Mouse (Mus musculus): ENCODE measurements around the gene Plac8.

Plac8 gene

DNA sequence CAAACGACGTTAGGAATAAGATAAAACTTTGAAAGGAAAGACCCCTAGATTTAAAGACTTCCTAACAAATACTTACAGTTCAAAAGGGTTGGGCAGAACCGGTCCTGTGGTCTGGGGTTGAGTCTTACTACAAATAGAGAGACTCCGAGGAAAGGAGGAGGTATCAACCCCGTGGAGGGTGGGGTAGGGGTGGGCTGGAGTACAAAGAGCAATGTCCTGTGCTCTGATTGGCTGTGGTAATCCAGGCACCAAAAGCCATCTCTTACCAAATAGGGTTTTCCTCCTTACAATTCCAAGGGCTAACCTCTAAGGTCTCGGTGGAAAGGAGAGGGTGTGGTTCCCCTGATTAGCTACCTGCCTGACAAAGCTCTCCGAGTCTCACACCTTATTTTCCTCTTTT is at the start of gene Plac8:
Plac8 (minus strand) TSS at position 177 of the 400 bp plus-strand sequence.
- DNase-seq (ENCODE audit: low spot score in 2 of 2), result peak in 1 of 2 experiments; percentile 55

DNA sequence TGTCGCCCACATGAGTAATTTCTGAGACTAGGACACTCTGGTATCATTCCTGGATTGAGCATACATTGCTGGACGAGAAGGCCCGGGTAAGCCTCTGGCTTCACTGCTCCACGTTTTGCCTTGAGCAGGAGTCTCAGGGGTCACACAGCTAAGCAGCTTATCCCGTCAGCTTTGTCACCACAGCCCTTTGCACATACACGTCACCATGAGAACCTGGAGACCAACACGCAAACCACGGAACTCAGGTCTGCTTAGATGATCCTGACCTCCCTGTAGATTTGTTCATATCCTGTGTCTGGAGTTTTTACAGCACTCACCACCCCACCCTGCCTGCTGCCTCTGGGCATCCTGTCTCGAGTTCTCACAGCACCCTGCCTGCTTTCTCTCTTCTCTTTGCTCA is 48.9 kb upstream of the Plac8 start:
- no peak for DNase-seq (ENCODE audit: low spot score in 2 of 2)

DNA sequence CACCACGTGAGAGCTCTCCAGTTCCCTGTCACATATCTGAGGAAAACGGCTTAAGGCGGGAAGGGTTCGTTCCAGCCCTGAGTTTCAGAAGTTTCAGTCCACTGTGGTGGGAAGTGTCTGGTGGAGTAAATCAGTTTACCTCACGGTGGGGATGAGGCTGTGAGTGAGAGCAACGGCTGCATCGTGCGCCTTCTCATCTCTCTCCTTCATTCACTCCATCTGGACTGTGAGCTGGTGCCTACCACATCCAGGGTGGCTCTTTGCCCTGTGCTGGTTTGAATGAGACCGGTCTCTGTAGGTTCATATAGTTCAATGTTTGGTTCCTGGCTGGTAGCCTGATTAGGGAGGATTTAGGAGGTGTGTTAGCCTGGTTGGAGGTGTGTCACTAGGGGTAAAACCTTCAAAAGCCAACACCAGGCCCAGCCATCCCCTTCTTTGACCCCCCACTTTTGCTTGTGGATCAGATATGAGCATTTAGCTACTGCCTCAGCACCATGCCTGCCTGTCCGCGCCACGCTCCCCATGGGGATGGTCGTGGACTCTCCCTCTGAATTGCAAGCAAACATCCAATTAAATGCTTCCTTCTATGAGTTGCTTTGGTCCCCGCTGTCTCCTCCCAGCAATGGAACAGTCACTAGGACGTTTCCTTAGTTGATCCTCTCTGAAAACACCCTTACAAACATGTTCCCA is 47.7 kb upstream of the Plac8 start:
- no peak for DNase-seq (ENCODE audit: low spot score in 2 of 2)

DNA sequence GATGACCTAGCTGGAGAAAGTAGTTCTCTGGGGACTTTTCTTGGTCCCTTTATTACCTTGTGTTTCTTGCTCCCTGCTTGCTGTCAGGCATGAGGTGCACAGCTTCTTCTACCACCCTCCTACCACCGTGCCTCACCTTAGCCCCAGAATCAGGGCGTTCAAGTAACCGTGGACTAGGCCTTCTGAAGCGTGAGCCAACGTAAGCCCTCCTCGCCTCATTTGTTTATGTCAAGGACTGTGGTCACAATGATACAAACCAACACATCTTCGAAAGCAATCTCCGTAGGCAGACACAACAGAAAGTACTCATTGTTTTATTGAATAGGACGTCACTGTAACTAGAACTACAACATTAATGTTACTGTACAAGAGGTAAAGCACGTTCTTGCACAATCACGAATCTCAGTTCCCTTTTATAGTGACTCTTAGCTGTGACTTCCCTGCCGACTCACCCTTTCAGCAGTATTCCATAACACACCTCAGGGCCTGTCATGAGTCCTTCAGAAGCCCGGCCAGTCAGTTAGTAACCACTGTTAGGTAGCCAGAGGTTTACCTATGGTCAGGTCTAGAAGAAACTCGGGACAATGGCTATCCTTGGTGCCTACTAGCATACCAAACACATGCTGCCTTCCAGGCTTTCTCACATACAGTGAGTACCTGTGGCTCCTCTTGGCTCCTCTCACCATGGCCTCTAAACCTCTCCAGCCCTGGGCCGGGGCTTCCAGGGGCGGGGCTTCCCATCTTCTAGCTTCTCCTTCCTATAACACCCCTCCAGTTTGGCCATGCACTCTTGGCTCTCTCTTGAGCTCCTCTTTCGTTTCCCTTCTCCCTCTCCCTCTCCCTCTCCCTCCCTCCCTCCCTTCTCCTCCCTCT is 42.1 kb upstream of the Plac8 start:
- DNase-seq (ENCODE audit: low spot score in 2 of 2), result no peak

DNA sequence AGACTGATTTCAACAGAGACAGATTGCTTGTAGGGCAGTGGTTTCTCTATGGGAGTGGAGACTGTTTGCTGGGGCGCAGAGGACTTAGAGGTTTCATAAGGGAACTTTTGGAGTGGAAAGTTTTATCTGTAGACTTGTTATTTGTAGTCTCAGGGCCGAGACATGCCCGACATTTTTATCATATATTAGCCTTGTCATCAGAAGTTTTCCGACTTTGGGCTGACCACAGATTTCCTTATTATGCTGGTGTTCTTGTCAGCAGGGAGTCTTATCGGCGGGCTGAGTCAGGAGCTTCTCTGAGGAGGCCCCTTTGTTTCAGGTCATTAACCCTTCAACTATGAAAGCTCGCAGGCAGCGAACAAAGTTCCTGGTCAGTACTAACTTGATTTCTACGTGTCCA is 35.8 kb upstream of the Plac8 start:
- no peak for DNase-seq (ENCODE audit: low spot score in 2 of 2)

DNA sequence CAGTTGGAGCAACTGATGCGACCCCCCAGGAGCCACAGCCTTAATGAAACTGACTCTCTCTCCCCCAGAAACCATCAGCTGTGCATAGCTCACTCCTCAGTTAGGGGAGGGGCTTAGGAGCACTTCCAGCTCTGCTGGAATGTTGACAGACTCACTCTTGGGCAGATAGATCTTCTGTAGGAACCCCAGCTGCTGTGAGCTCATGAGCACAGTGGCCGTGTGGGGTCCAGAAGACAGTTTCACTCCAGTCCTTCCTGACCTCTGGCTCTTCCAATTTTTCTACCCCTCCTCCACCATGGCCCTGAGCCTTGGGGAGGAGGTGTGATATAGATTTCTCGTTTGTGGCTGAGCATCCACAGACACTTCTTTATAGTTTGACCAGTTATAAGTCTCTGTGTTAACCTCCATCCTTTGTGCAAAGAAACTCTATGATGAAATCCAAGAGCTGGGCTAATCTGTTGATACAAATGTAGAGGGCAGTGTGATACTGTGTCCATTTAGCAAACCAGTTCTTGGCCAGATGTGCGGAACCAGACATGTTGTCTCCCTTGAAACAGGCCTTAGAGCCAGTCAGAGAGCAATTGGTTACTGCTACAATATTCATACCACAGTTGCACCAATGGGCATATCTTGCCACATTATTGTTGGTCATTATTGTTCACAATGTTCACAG is 35.2 kb upstream of the Plac8 start:
- DNase-seq (ENCODE audit: low spot score in 2 of 2), result no peak

DNA sequence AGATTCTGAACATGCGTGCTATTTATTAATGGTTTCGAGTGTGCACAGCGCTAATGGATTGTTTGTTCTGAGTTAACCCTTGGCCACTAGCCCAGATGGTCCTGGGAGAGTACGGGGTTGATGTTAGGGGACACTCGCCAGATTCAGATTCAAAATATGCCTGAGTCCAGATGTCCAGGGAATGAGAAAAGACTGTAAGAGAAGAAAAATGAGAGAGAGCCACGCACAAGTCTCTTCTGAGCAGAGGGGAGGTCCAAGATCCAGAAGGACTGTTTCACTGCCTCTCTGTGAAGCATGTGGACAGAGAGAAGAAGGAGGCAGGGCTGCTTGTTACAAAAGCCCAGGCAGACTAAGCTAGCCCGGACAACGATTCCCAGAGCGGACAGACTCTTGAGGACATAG is 33.8 kb upstream of the Plac8 start:
- no peak for DNase-seq (ENCODE audit: low spot score in 2 of 2)

DNA sequence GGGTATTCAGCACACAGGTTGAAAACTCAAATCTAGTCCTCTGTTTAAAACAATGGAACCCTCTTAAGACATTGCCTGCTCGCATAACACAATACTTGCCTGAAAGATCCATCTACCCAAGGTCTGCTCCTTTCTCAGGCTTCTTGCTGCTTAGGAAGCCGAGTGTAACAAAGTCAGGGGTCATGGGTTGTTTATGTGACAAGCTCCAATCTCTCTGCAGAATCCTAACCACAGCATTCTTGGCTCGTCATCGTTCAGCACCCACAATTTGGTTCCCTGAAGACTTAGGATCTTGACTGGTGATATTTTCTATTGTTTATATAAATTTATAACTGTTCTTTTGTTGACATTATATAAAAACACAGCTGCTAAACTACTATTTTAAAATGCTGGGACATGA is 32.0 kb upstream of the Plac8 start:
- no peak for DNase-seq (ENCODE audit: low spot score in 2 of 2)

DNA sequence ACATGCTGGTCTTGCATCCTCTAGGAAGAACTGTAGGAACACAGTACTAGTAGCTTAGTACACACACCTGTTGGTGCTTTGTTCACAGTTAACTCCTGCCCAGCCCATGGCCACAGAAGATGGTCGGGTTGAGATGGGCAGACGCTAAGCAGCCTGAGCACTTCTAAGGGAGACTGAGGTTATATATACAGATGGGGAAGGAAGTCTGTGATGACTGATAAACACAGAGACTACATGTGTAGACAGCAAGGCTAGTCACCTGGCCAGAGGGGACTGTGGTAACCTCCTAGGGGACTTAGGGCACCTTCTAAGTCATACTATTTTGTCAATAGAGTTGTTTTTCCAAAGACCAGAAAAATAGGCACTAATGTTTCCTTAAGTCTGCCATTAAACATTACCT is 29.8 kb upstream of the Plac8 start:
- DNase-seq (ENCODE audit: low spot score in 2 of 2), result peak in 1 of 2 experiments; percentile 40

DNA sequence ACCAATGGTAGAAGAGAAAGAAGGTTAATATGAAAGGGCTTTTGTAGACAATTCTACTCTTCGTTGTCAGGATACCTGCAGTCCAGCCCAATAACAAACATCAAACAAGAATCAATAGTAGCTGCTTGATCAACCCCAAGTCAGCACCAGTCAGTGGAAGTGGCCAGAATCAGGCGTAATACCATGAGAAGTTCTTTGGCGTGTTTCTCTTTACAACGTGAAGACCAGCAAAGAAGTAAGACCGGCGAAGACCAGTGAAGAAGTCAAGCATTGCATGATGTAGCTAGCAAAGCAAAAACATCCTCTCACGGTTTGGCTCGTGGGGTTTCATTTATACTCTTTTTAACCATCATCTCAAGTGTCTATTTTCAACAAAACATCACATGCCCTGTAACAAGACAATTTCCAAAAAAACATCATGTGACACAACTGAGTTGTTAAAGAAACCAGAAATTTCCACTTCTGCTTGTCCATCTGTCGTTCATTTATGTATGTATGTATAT is 27.0 kb upstream of the Plac8 start:
- peak; percentile 48 to 54 for DNase-seq (ENCODE audit: low spot score in 2 of 2)

DNA sequence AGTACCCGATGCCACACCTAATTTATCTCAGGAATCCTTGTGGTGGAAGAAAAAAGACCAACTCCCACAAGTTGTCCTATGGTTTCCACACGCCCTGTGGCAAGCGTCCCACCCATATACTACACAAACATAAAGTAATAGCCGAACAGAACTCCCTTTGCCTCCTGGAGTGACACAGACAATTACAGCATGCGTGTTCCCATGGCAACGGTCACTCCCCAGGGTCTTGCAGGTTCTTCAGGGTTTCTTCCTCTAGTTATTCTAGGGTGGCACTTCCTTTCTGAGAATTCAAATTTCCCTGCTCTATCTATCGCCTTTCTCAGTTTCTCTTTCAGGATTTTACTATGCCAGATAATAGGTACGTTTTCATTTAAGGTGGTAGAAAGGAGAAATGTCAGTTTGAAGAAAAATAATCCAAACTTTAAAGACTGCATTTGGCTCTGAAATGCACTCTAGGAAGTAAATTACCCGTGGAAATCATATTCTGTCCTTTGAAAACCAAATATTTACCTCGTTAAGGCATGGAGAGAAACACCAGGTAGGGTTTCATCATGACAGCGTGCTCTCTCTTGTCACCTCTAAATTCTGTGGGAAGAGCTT is 25.9 kb upstream of the Plac8 start:
- DNase-seq (ENCODE audit: low spot score in 2 of 2), result peak; percentile 91 to 93

DNA sequence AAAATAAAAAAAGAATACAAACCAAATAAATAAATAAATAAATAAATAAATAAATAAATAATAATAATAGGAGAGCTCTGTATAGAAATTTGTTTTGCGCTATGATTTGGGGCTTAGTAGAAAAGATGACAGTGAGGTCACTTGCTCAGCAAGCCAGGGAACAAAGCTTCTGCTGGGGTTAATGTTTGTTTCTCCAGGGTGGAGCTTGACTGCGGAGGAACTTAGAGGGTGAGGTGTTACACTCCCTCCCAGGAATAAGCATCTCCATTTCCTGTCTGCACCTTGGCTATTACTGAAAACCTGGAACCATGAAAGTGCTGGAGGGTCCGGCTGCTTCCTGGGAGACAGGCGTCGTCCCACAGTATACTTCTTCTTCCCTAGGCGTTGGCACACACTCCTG is 24.0 kb upstream of the Plac8 start:
- no peak for DNase-seq (ENCODE audit: low spot score in 2 of 2)

DNA sequence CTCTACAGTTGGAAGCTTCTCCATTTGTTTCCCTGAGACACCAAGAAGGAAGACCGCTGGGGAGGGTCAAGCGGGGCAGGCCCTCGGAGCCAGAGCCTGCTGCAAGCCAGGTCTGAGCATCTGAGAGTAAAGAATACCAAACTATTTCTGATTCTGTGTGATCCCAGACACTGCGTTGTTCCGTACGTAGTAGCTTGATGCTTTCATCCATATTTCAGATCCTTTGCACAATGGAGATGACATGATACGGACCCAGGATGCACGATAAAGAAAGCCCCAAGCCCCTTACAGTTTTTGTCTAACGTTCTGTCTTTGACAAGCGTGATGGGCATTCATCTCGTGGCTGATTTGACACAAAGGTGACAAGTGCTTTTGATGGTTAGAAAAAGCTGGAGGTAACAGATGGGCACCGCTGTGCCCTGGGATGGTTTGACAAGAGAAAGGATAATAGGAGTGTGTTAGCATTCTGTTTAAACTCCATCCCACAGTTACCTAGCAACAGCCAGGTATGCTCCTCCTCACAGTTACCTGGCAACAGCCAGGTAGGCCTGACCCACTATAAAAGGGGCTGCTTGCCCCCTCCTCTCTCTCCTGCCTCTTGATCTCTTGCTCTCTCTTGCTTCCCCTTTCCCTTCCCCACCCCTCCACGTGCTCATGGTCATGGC is 22.9 kb upstream of the Plac8 start:
- no peak for DNase-seq (ENCODE audit: low spot score in 2 of 2)

DNA sequence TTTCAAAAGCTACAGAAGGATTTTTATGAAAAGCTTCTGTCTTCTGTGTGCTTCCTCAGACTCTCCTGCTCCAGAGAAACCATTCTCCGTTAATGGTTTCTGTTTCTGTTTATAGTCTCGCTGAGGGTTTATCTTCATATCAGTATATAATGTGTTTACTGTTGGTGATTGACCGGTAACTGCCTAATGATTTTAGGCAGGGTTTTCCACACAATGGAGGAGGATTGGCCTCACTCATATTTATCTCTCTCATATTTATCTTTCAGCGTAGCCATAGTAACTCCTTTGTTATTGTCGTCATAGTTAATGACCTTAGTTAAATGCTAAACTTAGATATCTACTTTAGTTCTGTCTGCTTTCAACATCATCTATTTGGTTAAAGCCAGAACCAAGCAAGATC is 18.5 kb upstream of the Plac8 start:
- no peak for DNase-seq (ENCODE audit: low spot score in 2 of 2)

DNA sequence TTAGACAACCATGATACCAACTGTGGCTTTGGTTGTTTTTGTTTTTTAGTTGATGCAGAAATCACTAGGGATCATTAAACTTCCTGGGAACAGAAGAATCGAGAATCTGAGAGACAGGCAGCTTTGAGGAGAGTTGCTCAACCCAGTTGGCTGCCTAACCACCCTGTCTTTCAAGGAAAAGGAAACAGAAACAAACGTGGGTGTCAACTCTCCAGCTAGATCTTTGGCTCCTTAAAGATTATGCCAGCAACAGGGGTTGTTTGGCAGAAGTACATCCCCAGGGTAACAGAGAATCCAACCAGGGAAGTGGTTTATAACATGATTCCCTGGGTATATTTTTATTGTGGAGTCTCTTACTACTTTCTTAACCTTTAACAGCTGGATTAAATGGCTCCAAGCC is 15.6 kb upstream of the Plac8 start:
- no peak for DNase-seq (ENCODE audit: low spot score in 2 of 2)

DNA sequence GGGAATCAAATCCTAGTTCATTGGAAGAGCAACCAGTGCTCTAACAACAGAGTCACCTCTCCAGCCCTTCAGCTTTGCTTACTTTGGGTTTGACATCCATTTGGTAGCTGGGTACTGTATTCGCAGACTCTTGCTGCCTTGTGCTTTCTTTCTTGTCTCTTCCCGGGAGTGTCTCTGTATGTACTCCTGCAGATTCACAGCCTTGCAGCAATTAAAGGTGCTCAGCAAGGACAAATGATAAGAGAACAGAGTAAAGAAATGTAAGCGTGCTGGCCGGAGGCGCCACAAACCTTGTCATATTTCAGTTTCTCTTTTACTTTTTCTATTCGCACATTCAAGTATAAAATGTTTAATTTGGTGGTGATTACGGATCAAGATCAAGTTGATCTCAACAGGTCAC is 15.1 kb upstream of the Plac8 start:
- DNase-seq (ENCODE audit: low spot score in 2 of 2), result no peak

DNA sequence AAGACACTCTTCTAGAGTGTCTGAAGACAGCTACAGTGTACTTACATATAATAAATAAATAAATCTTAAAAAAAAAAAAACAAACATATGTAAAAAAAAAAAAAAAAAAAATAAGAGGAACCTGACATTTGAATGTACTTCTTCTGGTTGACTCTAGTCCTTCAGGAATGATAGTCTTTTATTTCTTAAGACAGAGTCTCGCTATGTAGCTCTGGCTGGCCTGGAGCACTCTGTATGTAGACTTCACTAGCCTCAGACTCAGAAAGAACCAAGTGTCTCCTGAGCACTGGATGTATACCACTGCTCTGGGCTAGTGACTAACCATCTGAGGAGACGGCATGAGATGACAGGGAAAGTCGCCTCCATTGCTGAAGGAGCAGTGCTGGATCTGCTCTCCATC is 13.6 kb upstream of the Plac8 start:
- DNase-seq (ENCODE audit: low spot score in 2 of 2), result no peak

DNA sequence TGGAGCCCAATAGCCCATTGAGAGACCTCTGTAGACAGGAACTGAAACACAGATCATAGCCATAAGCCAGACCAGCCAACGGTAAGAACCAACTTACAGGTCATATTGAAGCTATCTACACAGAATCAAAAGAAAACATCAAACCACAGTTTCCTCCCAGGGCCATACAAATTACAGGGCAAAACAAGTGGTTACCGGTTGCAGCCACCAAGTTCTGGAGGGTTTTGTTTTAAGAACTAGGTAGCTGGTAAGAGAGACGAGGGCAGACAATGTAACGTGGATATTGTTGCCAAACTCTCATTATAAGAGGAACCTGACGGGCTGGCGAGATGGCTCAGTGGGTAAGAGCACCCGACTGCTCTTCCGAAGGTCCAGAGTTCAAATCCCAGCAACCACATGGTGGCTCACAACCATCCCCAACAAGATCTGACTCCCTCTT is 13.2 kb upstream of the Plac8 start:
- DNase-seq (ENCODE audit: low spot score in 2 of 2), result peak; percentile 76 to 82

DNA sequence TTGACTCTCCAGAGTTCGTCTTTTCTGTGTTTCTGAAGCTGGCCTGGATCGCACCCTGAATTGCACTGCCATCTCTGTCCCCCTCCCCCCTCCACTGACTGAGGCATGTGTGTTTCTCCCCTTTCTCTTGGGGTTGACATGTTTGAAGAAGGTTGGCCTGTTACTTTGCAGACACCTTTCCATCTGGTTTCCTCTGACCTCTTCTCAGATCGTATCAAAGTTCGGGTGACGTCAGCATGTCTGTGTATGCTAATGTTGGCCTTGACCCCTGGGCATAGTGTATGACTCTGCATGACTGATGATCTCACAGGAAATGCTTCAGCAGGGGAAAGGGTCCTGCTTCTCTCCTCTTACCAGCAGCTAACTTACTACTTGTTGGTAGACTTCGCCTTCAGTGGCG is 11.0 kb upstream of the Plac8 start:
- no peak for DNase-seq (ENCODE audit: low spot score in 2 of 2)

DNA sequence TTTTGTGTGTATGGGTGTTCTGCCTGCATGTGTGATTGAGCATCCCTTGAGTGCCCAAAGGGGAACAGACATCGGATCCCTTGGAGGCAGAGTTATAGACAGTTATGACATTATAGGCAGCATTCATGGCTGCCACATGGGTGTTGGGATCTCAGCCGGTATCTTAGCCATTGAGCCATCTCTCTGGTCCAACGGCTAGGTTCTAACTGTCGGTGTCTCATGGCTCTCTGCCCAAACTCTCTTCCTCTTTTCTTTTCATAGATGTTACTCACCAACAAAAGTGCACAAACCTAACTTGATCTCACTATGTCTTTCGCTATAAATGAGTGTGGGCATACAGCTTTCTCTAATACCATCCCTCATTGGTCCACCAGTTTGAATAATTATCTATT is 10.4 kb upstream of the Plac8 start:
- DNase-seq (ENCODE audit: low spot score in 2 of 2), result peak; percentile 59 to 76

DNA sequence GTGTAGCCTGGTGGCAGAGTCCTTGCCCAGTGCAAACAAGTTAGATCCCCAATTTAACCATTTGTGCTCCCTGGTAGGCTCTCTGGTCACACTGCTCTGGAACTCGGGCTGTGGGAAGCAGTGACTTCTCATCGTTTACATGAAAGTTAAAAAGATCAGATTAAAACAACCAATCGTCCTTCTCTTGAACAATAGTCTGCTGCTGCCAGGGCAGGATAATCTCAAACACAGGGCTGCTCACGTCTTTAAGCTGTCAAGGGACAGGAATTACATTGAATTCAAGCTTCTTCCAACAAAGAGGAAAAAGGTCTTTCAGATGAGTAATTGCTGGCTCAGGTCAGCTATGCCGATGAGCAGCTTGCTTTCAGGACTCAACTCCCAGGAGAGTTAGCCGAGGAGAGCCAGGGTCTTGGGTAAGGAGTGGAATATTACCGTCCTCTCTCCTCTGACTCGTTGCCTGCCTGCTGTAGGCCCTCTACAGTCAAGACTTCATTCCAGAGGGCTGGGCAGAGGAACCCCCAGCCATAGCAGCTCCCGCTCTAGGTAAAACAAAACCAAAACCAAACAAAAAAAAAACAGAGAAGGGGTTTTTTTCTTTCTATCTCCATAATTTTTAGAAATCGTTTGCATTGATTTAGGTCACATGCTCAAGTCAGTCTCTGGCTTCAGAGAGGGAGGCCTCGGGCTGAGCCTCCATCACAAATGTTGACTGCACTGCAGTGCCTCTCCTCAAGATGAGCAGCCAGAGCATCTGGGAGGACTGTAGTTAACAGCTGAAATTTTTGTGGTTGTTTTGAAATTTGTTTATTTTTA is 9.8 kb upstream of the Plac8 start:
- no peak for DNase-seq (ENCODE audit: low spot score in 2 of 2)

All from spleen, postnatal 36 days (tissue).